Mouse (Mus musculus) kidney, adult 2 months (tissue): ENCODE results near the gene Hipk2. TPM values are rescaled to one million over a fixed set of nuclear protein-coding genes. Genes with fewer than 3 reads are reported as not detected.

ENCODE experiments used
- DNase-seq: peaks from one replicate; pipeline ENCODE4 v3.0.0; 2021
- H3K27ac ChIP-seq: fragments of 200-500 bp; 2 replicates; pipeline ENCODE4 v1.5.1; 2012; ENCODE audit warnings: low read depth, low read length, control low read depth, inconsistent platforms; ENCODE audit not compliant: insufficient read depth
- H3K27me3 ChIP-seq: fragments of 200-500 bp; replicated peaks from 2 replicates; pipeline ENCODE4 v1.6.1; 2012; ENCODE audit warnings: mild to moderate bottlenecking, moderate library complexity, low read length, inconsistent platforms; ENCODE audit not compliant: control insufficient read depth, insufficient read depth
- H3K36me3 ChIP-seq: fragments of 200-500 bp; 2 replicates; pipeline ENCODE4 v1.6.1; 2012; ENCODE audit warnings: mild to moderate bottlenecking, moderate library complexity, low read length, inconsistent platforms; ENCODE audit not compliant: control insufficient read depth, insufficient read depth
- H3K4me1 ChIP-seq: fragments of 200-500 bp; 2 replicates; pipeline ENCODE4 v1.6.1; 2011; ENCODE audit warnings: low read length; ENCODE audit not compliant: control insufficient read depth, insufficient read depth
- H3K4me3 ChIP-seq: fragments of 200-500 bp; 2 replicates; pipeline ENCODE4 v1.5.1; 2011; ENCODE audit warnings: mild to moderate bottlenecking, low read depth, low read length, control low read depth; ENCODE audit not compliant: insufficient read depth
- CTCF ChIP-seq: fragments of 200-500 bp; conservative IDR thresholded peaks from 2 replicates; pipeline ENCODE4 v1.5.1; 2011; ENCODE audit warnings: low read depth, mild to moderate bottlenecking, control low read depth, low read length, moderate library complexity, mixed read lengths; ENCODE audit not compliant: insufficient read depth, insufficient read length
- POLR2A ChIP-seq: fragments of 200-500 bp; IDR thresholded peaks from one replicate; pipeline ENCODE4 v1.6.1; 2011; ENCODE audit warnings: low read depth, low read length, control low read depth
- WGBS: fragments of 180-500 bp; shearing (Covaris S2); methylation state at CpG from one replicate; pipeline ENCODE4 v1.1.7; 2018; 5-methylcytosine and 5-hydroxymethylcytosine counted together
- polyA plus RNA-seq: library from polyadenylated mRNA; depleted of rRNA; stranded (reverse); fragments of >200 nt; gene quantifications from 2 replicates; pipeline ENCODE4 v1.2.3, GENCODE M21; 2012

Hipk2 gene
- polyA plus RNA-seq, 1 experiment: 46.4 TPM

DNA sequence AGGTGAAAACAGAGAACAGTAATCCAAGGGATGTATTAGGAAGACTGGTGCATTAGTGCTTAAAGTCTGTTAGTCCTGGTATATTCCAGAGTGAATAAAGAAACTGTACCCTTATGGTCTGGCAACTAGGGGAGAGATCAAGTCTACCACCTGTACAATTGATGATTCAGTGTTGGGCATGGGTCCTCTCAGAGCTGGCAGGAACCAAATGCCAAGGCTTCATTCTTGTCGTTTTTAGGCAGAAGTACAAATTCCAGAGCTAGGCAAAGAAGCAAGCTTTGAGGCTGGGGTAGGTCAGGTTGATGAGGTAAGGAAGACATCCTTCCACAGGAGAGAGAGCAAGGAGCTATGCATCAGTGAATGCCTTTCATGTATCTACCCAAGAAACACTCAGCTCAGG lies 35.2 kb downstream of the Hipk2 start:
- no peak for DNase-seq
- peaks cover 41% of the 10 kb centered on the region for H3K4me1 ChIP-seq
- no peaks in the 10 kb centered on the region for H3K36me3 ChIP-seq
- no peaks in the 10 kb centered on the region for H3K27me3 ChIP-seq
- no peak for TF ChIP-seq POLR2A
- TF ChIP-seq CTCF: no peak
- no peak overlapping the region for H3K27ac ChIP-seq
- WGBS: 31% methylated on average over 1 of the region's 1 CpGs
- no peak overlapping the region for H3K4me3 ChIP-seq

DNA sequence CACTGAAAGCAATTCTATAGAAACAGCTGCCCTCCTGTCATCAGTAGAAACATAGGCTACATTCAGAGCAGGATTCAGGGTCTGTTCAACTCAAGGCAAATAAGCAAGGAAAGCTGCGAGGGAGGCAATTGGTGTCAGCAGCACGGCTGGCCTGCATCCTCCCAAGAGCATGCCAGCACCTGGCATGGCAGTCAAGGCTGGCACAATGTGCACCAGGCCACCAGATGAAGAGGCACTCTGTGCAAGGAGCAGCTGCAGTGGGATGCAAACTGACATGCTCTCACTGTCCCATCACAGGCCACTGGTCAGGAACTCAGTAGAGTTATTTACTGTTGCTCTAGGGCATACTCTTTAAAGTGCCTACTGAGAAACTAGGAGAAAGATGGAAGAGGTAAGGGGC lies 35.6 kb downstream of the Hipk2 start:
- no peaks in the 10 kb centered on the region for H3K36me3 ChIP-seq
- TF ChIP-seq POLR2A (no peak), CTCF (no peak)
- no peak overlapping the region for H3K27ac ChIP-seq
- H3K4me1 ChIP-seq: peaks cover 37% of the 10 kb centered on the region
- DNase-seq: no peak
- H3K4me3 ChIP-seq: no peak overlapping the region
- 53% methylated on average over 2 of the region's 2 CpGs for WGBS
- no peaks in the 10 kb centered on the region for H3K27me3 ChIP-seq

DNA sequence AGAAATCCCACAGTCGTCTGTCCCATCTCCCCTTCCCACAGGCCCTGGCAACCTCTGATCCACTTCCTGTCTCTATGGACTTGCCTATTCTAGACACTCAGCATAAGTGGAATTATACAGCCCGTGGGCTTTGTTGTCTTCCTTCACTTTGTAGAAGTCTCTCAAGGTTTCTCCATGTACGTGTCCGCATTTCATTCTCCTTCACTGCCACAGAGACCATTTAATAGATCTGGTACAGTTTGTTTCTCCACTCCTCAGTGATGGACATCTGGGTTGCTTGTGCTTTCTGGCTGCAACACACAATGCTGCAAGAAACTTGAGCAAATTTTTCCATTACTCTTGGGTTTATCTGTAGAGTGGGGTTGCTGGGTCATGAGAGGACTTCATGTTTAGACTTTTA lies 36.1 kb downstream of the Hipk2 start:
- DNase-seq: no peak
- no peak overlapping the region for H3K27ac ChIP-seq
- TF ChIP-seq POLR2A: no peak
- TF ChIP-seq CTCF: no peak
- H3K4me3 ChIP-seq: no peak overlapping the region
- H3K27me3 ChIP-seq: no peaks in the 10 kb centered on the region
- H3K36me3 ChIP-seq: no peaks in the 10 kb centered on the region
- 41% methylated on average over 4 of the region's 4 CpGs for WGBS
- peaks cover 33% of the 10 kb centered on the region for H3K4me1 ChIP-seq

DNA sequence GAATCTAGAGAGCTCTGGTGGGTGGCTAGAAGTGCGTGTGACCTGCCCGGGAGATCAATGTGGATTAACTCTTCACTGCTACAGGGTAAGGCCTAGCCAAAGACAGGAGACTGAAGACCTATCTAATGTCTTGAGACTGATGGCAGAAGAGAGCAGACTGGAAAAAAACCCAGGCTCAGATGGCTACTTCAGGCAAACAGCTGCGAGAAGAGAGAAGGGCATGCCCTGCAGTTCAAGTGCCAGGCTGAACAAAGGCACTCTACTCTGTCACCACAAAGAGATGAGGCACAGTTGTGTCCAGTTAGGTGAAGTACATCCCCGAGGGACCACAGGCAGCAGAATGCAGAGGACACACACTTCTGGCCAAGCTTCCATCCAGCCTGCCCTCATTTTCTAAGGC lies 37.9 kb downstream of the Hipk2 start:
- no peak for TF ChIP-seq POLR2A
- TF ChIP-seq CTCF: no peak
- peaks cover 29% of the 10 kb centered on the region for H3K4me1 ChIP-seq
- no peaks in the 10 kb centered on the region for H3K36me3 ChIP-seq
- H3K4me3 ChIP-seq: no peak overlapping the region
- 64% methylated on average over 4 of the region's 4 CpGs for WGBS
- DNase-seq: no peak
- no peaks in the 10 kb centered on the region for H3K27me3 ChIP-seq
- no peak overlapping the region for H3K27ac ChIP-seq

DNA sequence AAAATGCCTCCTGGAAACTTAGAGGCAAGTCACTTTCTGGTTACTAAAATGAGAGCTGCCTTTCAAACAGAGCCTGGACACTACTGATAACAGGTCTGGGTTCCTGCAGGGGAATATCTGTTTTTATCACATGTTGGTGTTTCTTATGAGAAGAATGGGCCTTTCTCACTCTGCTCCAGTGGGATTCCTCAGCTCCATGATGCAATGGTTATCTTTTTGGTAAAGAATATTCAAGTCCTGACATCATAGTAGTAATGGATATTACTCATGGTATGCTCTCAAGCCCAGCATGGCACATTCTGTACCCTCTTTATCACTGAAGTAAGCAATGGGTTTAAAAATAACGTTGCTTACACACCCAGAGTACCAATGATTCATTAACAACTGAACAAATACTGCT lies 40.7 kb downstream of the Hipk2 start:
- H3K27me3 ChIP-seq: no peaks in the 10 kb centered on the region

DNA sequence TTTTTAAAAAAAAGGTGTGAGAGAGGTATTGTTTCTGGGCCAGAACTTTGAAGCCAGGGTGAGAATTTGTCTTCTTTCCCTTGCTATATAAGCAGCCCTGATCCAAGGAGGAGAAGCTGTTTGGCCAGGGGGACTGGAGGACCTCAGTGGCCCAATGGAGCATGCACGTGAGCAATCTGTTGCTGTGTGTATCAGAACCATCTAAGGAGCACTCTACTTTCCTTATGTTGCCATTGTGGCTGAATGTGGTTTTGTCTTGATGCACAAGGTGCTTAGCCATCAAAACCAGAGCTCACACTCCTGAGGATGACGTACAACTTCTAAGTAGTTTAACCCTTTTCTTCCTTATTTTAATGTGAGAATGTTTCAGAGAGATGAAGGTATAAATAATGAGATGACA lies 41.2 kb downstream of the Hipk2 start:
- TF ChIP-seq POLR2A (no peak), CTCF (no peak)
- Histone ChIP-seq H3K4me1 (peaks cover 6% of the 10 kb centered on the region), H3K27me3 (no peaks in the 10 kb centered on the region), H3K27ac (no peak overlapping the region), H3K4me3 (no peak overlapping the region), H3K36me3 (no peaks in the 10 kb centered on the region)
- no peak for DNase-seq
- WGBS: 83% methylated on average over 2 of the region's 2 CpGs

More for the DNA sequence above, 40.7 kb downstream of the Hipk2 start:
- 57% methylated on average over 1 of the region's 1 CpGs for WGBS
- H3K4me3 ChIP-seq: no peak overlapping the region
- TF ChIP-seq CTCF: no peak
- no peak for TF ChIP-seq POLR2A
- no peak for DNase-seq
- peaks cover 11% of the 10 kb centered on the region for H3K4me1 ChIP-seq
- no peaks in the 10 kb centered on the region for H3K36me3 ChIP-seq
- no peak overlapping the region for H3K27ac ChIP-seq

DNA sequence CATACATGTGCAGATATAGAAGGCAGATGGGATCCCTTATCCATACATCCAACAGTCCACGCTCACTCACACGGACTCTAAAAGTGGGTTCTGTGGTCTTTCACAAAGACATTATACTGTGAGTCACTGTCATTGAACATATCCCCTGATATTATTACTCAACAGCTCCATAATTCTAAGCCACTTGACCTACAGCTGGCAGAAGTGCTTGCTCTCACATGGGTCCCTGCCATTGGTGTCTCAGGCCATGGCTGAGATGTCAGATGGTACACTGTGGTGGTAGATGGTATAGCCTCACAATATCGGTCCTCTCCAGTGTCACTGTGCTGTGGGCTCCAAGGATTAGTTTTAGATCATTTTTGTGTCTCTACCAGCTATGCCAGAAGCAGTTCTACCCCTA lies 42.2 kb downstream of the Hipk2 start:
- Histone ChIP-seq H3K36me3 (no peaks in the 10 kb centered on the region), H3K4me3 (no peak overlapping the region), H3K4me1 (no peaks in the 10 kb centered on the region; the same call in 1 of the 2 replicates), H3K27me3 (no peaks in the 10 kb centered on the region), H3K27ac (no peak overlapping the region)
- no peak for DNase-seq
- 79% methylated on average over 3 of the region's 3 CpGs for WGBS
- TF ChIP-seq POLR2A (no peak), CTCF (no peak)

DNA sequence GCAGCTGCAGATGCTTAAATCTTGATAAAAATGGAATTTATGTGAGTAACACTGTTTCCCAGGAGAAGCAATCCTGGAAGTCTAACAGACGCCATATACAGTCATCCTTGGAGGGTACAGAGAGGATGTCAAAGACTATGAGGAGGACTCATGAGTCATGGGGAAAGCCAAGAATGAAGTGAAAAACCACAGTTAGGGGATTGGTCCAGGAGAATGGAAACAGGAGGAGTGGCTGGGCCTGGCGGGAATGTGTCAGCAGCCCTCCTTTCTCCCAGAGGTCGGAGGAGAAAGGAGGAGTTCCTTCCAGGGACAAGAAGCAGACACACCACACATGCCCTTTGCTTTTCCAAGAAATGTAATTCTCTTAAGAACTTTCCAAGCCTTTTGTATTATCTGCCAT lies 46.5 kb downstream of the Hipk2 start:
- Histone ChIP-seq H3K4me1 (peaks cover 14% of the 10 kb centered on the region), H3K27ac (no peak overlapping the region), H3K4me3 (no peak overlapping the region), H3K27me3 (no peaks in the 10 kb centered on the region), H3K36me3 (no peaks in the 10 kb centered on the region)
- 71% methylated on average over 3 of the region's 3 CpGs for WGBS
- DNase-seq: no peak
- no peak for TF ChIP-seq CTCF
- TF ChIP-seq POLR2A: no peak
